Mouse (Mus musculus): ENCODE measurements at regions not wholly inside any gene's neighbourhood (a gene's known extent, or its start where the extent isn't known, plus 50 kb on each side); places are given as distances from the start of the nearest gene placed in this dataset.

DNA sequence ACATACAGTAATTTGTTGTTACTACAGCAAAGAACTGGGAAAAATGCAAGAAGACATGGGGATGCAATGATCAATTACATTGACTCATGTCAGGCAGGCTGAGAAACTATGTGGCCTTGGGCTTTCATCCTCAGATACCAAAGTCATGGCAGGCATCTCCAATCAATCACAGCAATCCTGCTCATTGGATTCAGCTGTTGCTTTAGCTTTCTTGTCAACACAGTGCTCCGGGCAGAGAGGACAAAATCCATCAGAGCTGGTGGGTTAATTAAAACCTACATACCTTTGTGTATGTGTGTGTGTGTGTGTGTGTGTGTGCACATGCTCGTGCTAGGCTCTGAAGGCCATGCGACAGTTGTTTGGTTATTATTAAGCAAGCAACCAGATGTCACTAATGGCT is 119.2 kb upstream of the Elac2 start:
- TF ChIP-seq POLR2A (IDR thresholded peaks at IDR 0.05; ENCODE audit: extremely low read depth, insufficient read depth, low read length) (no peak), CTCF (IDR thresholded peaks at IDR 0.05; ENCODE audit: low read depth, low read length) (no peak)
